Mouse (Mus musculus) erythroid progenitor cell, adult 5-6 weeks (primary cell): ENCODE results near the gene Clec2d. TPM values are rescaled to one million over a fixed set of nuclear protein-coding genes. Genes with fewer than 3 reads are reported as not detected.
"Not testable (repeated sequence)": the region's sequence is repeated elsewhere in the genome, so short reads cannot be mapped to it uniquely, and the experiment has no call there.

Experiments used
- ATAC-seq: replicated peaks from 2 replicates; pipeline ENCODE4 v1.8.0; 2016; ENCODE audit warnings: moderate number of reproducible peaks, mild to moderate bottlenecking, moderate TSS enrichment, inconsistent platforms; ENCODE audit not compliant: poor library complexity, low FRiP score, severe bottlenecking
- total RNA-seq, 2 experiments: library from RNA; stranded (forward) in 1 of 2; stranded (reverse) in 1 of 2; fragments of 150-400 nt in 1 of 2; fragments of 186-747, 209-891 nt in 1 of 2; gene quantifications; 2 replicates each; pipeline versions ENCODE4 v1.2.3 to v1.2.4; 2015 to 2017; ENCODE audit warnings: low replicate concordance in 2 of 2

Gene Clec2d
- total RNA-seq (2015; ENCODE audit: low replicate concordance): 2.5 and 14.3 TPM in 2 replicates
- 31.2 and 44.5 TPM in 2 replicates for total RNA-seq (2017; ENCODE audit: low replicate concordance)

GRCm38 (mm10) chr6:129180403-129181169, at the start of gene Clec2d:
Clec2d (plus strand) TSS chr6:129180615.
- peak; percentile 91 for ATAC-seq

GRCm38 (mm10) chr6:129132604-129133341, 47.6 kb upstream of the Clec2d start:
- ATAC-seq: no peak

- ATAC-seq: no peak
These were observed 33.6 kb upstream of the Clec2d start for GRCm38 (mm10) chr6:129146812-129147211.

- no peak for ATAC-seq
These were observed 20.3 kb upstream of the Clec2d start for GRCm38 (mm10) chr6:129160103-129160502.

GRCm38 (mm10) chr6:129161136-129161535, 19.3 kb upstream of the Clec2d start:
- no peak for ATAC-seq

GRCm38 (mm10) chr6:129161951-129162350, 18.5 kb upstream of the Clec2d start:
- ATAC-seq: no peak

GRCm38 (mm10) chr6:129162587-129163159, 17.7 kb upstream of the Clec2d start:
- no peak for ATAC-seq

- ATAC-seq: no peak
These were observed 16.8 kb upstream of the Clec2d start for GRCm38 (mm10) chr6:129163606-129164005.

- ATAC-seq: no peak
These were observed 9.5 kb upstream of the Clec2d start for GRCm38 (mm10) chr6:129170925-129171324.

- no peak for ATAC-seq
These were observed 8.7 kb upstream of the Clec2d start for GRCm38 (mm10) chr6:129171675-129172074.

GRCm38 (mm10) chr6:129174836-129175235, 5.6 kb upstream of the Clec2d start:
- ATAC-seq: no peak

GRCm38 (mm10) chr6:129175612-129176011, 4.8 kb upstream of the Clec2d start:
- no peak for ATAC-seq

GRCm38 (mm10) chr6:129176621-129177020, 3.8 kb upstream of the Clec2d start:
- no peak for ATAC-seq

GRCm38 (mm10) chr6:129179281-129179680, 1.1 kb upstream of the Clec2d start:
- ATAC-seq: no peak

- ATAC-seq: not testable (repeated sequence)
These were observed 584 bp upstream of the Clec2d start for GRCm38 (mm10) chr6:129179831-129180230.

- ATAC-seq: no peak
These were observed 834 bp downstream of the Clec2d start for GRCm38 (mm10) chr6:129181249-129181648.

GRCm38 (mm10) chr6:129181683-129182082, 1.3 kb downstream of the Clec2d start:
- no peak for ATAC-seq

- no peak for ATAC-seq
These were observed 2.1 kb downstream of the Clec2d start for GRCm38 (mm10) chr6:129182518-129182917.

GRCm38 (mm10) chr6:129184001-129184400, 3.6 kb downstream of the Clec2d start:
- ATAC-seq: not testable (repeated sequence)

- no peak for ATAC-seq
These were observed 4.4 kb downstream of the Clec2d start for GRCm38 (mm10) chr6:129184788-129185187.

GRCm38 (mm10) chr6:129186022-129186421, 5.6 kb downstream of the Clec2d start:
- ATAC-seq: no peak
